Mouse (Mus musculus) lung, postnatal 0 days (tissue): ENCODE data around the gene Omp. TPM values are rescaled to one million over a fixed set of nuclear protein-coding genes. Genes with fewer than 3 reads are reported as not detected.

Source experiments
- ATAC-seq: fragments of 200-750 bp; cut with Nextera tagmentation; 2 replicates; pipeline ENCODE4 v1.8.0; 2017; ENCODE audit warnings: moderate library complexity
- DNase-seq: peaks from one replicate; pipeline ENCODE4 v3.0.0-alpha.2; 2016; ENCODE audit warnings: low spot score
- H3K27ac ChIP-seq: fragments of 300-500 bp; sonication (generic); 2 replicates; pipeline ENCODE4 v1.5.1; 2014; ENCODE audit warnings: antibody characterized with exemption, mild to moderate bottlenecking, low read length, mixed read lengths
- H3K27me3 ChIP-seq: fragments of 300-500 bp; sonication (generic); replicated peaks from 2 replicates; pipeline ENCODE4 v1.6.1; 2014; ENCODE audit warnings: low read length, mixed read lengths; ENCODE audit not compliant: insufficient read depth
- H3K36me3 ChIP-seq: fragments of 300-500 bp; sonication (generic); 2 replicates; pipeline ENCODE4 v1.6.1; 2014; ENCODE audit warnings: low read length, mixed read lengths; ENCODE audit not compliant: insufficient read depth
- H3K4me1 ChIP-seq: fragments of 300-500 bp; sonication (generic); 2 replicates; pipeline ENCODE4 v1.6.1; 2014; ENCODE audit warnings: antibody characterized with exemption, low read depth, low read length, mixed read lengths; ENCODE audit not compliant: insufficient read depth
- H3K4me2 ChIP-seq: fragments of 300-500 bp; sonication (generic); replicated peaks from 2 replicates; pipeline ENCODE4 v1.6.1; 2014; ENCODE audit warnings: low read depth, mild to moderate bottlenecking, low read length, moderate library complexity, mixed read lengths
- H3K4me3 ChIP-seq: fragments of 300-500 bp; sonication (generic); 2 replicates; pipeline ENCODE4 v1.5.1; 2014; ENCODE audit warnings: low read depth, low read length
- H3K9ac ChIP-seq: fragments of 300-500 bp; sonication (generic); replicated peaks from 2 replicates; pipeline ENCODE4 v1.6.1; 2014; ENCODE audit warnings: low read depth, mild to moderate bottlenecking
- H3K9me3 ChIP-seq: fragments of 300-500 bp; sonication (generic); 2 replicates; pipeline ENCODE4 v1.6.1; 2016; ENCODE audit warnings: low read length, mixed read lengths
- CTCF ChIP-seq: IDR thresholded peaks from 2 replicates; pipeline ENCODE4 v1.5.1; 2016; ENCODE audit warnings: antibody characterized with exemption, mild to moderate bottlenecking
- EP300 ChIP-seq: IDR thresholded peaks from 2 replicates; pipeline ENCODE4 v1.6.1; 2016; ENCODE audit warnings: antibody characterized with exemption, mild to moderate bottlenecking, control low read depth
- WGBS: fragments of 180-500 bp; shearing (Covaris S2); extraction: QIAGEN DNeasy Blood & Tissue Kit; methylation state at CpG from one replicate; pipeline ENCODE4 v1.1.7; 2014; 5-methylcytosine and 5-hydroxymethylcytosine counted together
- polyA plus RNA-seq: library from polyadenylated mRNA; unstranded; fragments of >200 nt; fragmentation: Nextera tagmentation; extraction: Ambion mirVana; gene quantifications from 2 replicates; pipeline ENCODE4 v1.2.1, GENCODE M21; 2015

The Omp gene
- polyA plus RNA-seq, 1 experiment from 2014 or later = 0.14 TPM

DNA sequence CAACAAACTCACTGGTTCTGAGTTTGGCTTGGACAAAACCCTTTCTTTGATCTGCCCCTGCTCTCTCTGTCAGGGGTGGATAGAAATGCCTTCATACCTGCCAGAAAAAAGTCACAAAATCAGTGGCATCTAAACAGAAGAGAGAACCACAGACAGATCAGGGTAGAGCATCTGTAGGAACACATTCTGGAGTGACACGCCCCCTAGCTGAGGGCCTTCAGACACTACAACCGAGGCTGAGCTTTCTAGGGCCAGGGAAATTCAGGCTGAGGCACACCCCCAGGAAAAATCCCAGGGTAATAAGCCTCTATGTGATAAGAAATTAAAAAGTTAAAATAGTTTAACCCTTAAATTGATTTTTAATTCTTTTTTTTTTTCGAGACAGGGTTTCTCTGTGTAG is 8.0 kb upstream of the Omp start:
- Histone ChIP-seq H3K27me3 (no peaks in the 10 kb centered on the region), H3K36me3 (no peaks in the 10 kb centered on the region), H3K9ac (no peak overlapping the region), H3K4me2 (no peak overlapping the region), H3K4me3 (no peak overlapping the region), H3K4me1 (0 out of 2 replicates have a peak, but pooled peaks cover 4% of the 10 kb centered on the region), H3K27ac (no peak overlapping the region), H3K9me3 (no peaks in the 10 kb centered on the region)
- no peak for DNase-seq
- TF ChIP-seq CTCF = peak; percentile 40
- TF ChIP-seq EP300 = no peak
- WGBS = 51% methylated on average over 3 of the region's 3 CpGs
- ATAC-seq = no peak

DNA sequence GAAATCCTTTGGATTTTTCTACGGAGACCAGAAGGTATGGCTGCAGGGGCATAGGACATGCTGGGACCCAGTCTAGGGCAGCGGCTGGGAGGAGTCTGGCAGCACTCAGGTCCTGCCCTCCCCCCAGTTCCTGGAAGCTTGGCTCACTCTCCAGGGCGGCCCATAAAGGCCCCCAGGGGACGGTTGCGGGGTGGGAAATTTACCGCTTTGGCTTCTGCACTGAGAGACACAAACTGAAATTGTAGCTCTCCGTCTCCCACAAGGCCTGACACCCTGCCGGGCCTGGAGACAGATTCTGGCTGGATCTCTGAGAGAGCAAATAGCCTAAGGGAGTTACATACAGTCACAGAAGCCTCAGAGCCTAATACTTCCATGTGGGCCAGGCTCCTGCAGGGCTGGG is 7.1 kb upstream of the Omp start:
- DNase-seq (no peak), ATAC-seq (no peak)
- Histone ChIP-seq H3K27me3 (no peaks in the 10 kb centered on the region), H3K36me3 (no peaks in the 10 kb centered on the region), H3K4me3 (no peak overlapping the region), H3K9me3 (no peaks in the 10 kb centered on the region), H3K4me1 (0 out of 2 replicates have a peak, but pooled peaks cover 4% of the 10 kb centered on the region), H3K9ac (no peak overlapping the region), H3K27ac (no peak overlapping the region), H3K4me2 (no peak overlapping the region)
- 73% methylated on average over 8 of the region's 8 CpGs for WGBS
- TF ChIP-seq EP300 = no peak
- TF ChIP-seq CTCF = no peak

DNA sequence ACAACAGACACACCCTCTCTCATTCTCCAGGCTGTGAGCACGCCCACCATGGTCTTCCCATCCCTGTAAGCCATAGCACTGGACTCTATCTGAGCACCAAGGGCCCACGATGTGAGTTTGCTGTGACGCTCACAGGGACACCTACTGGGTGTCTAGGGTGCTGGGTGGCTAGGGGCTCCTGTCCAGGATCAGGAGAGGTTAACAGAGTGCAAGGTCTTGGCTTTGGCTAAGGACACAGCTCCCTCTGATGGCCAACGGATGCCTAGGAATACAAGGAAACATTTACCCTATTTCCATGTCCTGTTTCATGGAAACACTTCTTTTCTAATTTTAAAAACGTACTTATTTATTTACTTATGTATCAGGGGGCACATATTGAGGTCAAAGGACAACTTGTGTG is 5.2 kb upstream of the Omp start:
- ATAC-seq = no peak
- WGBS = 41% methylated on average over 5 of the region's 5 CpGs
- no peaks in the 10 kb centered on the region for H3K36me3 ChIP-seq

DNA sequence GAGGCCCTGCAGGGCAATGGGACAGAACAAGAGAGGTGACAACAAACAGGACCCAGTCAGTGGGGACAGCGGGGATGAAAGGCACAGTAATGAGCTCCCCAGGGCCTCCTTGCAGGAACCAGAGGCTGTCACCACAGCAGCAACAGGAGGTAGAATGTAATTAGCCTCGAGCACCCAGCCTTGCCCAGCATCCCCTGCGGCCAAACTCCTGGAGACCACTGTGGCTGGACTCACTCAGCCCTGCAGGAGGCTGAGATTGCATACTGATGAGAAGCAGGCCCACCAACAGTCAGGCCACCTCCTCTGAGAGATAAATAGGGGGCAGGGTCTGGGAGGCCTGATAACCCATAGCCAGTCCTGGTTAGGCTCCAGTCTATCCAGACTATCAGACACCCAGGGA is 4.5 kb upstream of the Omp start:
- Histone ChIP-seq H3K4me3 (no peak overlapping the region), H3K9ac (no peak overlapping the region), H3K27ac (no peak overlapping the region), H3K27me3 (no peaks in the 10 kb centered on the region), H3K4me2 (no peak overlapping the region), H3K36me3 (no peaks in the 10 kb centered on the region), H3K4me1 (no peaks in the 10 kb centered on the region), H3K9me3 (no peaks in the 10 kb centered on the region)
- TF ChIP-seq CTCF (no peak), EP300 (no peak)
- ATAC-seq = no peak
- DNase-seq = no peak
- WGBS = 58% methylated on average over 3 of the region's 3 CpGs

More for the DNA sequence above, 5.2 kb upstream of the Omp start:
- no peak for DNase-seq
- H3K27me3 ChIP-seq = no peaks in the 10 kb centered on the region
- H3K4me3 ChIP-seq = no peak overlapping the region
- no peaks in the 10 kb centered on the region for H3K9me3 ChIP-seq
- no peak overlapping the region for H3K4me2 ChIP-seq
- H3K4me1 ChIP-seq = no peaks in the 10 kb centered on the region
- no peak overlapping the region for H3K27ac ChIP-seq
- TF ChIP-seq CTCF (peak; percentile 54), EP300 (no peak)
- no peak overlapping the region for H3K9ac ChIP-seq

DNA sequence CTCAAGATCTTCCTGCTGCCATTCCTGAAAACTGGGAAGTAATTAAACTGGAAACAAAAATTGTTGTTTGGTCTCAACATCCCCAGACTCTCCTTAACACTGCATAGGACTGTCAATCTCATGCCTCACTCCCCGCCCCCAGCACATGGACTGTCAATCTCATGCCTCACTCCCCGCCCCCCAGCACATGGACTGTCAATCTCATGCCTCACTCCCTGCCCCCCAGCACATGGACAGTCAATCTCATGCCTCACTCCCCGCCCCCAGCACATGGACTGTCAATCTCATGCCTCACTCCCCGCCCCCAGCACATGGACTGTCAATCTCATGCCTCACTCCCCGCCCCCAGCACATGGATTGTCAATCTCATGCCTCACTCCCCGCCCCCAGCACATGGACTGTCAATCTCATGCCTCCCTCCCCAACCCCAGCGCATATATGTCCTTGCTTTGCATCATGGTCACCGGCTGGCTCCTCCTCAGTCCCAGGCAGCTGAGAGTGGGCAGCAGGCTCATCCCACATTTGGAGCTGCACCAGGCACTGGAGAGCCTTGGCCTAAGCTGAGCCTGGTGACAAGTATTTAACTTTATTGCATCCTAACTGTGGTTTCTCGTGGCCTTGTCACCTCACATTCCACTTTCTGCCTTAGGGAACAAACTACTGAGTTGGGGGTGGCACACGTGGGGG is 3.6 kb upstream of the Omp start:
- Histone ChIP-seq H3K36me3 (no peaks in the 10 kb centered on the region), H3K9me3 (no peaks in the 10 kb centered on the region), H3K4me2 (no peak overlapping the region), H3K27me3 (no peaks in the 10 kb centered on the region), H3K27ac (no peak overlapping the region), H3K4me1 (no peaks in the 10 kb centered on the region), H3K4me3 (no peak overlapping the region), H3K9ac (no peak overlapping the region)
- WGBS = 78% methylated on average over 10 of the region's 10 CpGs
- DNase-seq = no peak
- ATAC-seq = no peak
- TF ChIP-seq CTCF = no peak
- no peak for TF ChIP-seq EP300

DNA sequence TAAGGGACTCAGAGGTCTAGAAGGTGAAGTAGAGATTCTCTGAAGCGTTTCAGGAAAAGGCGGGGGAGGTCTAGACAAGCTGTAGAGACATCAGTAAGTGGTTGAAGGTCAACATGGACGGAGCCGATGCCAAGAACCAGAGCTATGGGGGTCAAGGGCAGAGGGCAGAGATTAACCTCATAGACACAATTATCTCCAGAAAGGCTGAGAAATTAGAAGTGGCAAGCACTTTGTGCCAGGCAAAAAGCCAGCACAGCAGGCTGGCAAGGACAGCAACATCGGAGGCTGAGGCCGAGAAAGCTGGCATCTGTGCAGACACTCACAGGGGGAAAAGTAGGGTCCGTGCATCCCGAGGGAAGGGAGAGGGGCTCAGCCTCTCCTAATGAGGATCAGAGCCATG is 2.5 kb upstream of the Omp start:
- no peak overlapping the region for H3K27ac ChIP-seq
- no peak overlapping the region for H3K4me2 ChIP-seq
- DNase-seq = no peak
- no peaks in the 10 kb centered on the region for H3K36me3 ChIP-seq
- H3K4me1 ChIP-seq = no peaks in the 10 kb centered on the region
- no peak for TF ChIP-seq EP300
- no peak for TF ChIP-seq CTCF
- ATAC-seq = no peak
- WGBS = 60% methylated on average over 8 of the region's 8 CpGs
- H3K4me3 ChIP-seq = no peak overlapping the region
- no peak overlapping the region for H3K9ac ChIP-seq
- no peaks in the 10 kb centered on the region for H3K9me3 ChIP-seq
- no peaks in the 10 kb centered on the region for H3K27me3 ChIP-seq

DNA sequence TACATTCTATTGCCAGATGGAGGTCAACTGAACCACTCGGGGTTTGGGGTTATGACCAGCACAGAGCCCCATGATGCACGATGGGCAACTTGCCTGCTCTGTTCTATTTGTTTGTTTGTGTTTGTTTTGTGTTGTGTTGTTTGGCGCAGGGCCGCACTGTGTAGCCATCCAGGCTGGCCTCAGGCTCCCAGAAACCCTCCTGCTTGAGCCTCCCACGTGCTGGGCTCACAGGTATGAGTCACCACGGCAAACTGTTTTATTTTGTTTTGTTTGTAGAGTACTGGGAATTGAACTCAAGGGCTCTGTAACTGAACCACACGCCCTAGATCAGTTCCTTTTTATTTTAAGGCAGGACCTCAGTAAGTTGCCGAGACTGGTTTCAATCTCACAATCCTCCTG is 1.1 kb upstream of the Omp start:
- no peaks in the 10 kb centered on the region for H3K36me3 ChIP-seq
- no peak overlapping the region for H3K4me3 ChIP-seq
- WGBS = 62% methylated on average over 8 of the region's 8 CpGs
- no peak overlapping the region for H3K9ac ChIP-seq
- H3K9me3 ChIP-seq = no peaks in the 10 kb centered on the region
- no peak overlapping the region for H3K27ac ChIP-seq
- ATAC-seq (no peak), DNase-seq (no peak)
- no peaks in the 10 kb centered on the region for H3K27me3 ChIP-seq
- H3K4me2 ChIP-seq = no peak overlapping the region
- H3K4me1 ChIP-seq = no peaks in the 10 kb centered on the region
- TF ChIP-seq EP300 (no peak), CTCF (no peak)
